Mouse (Mus musculus): ENCODE measurements around the gene Phf19. TPM values are rescaled to one million over a fixed set of nuclear protein-coding genes. Genes with fewer than 3 reads are reported as not detected.

Phf19 gene
- polyA plus RNA-seq, 1 experiment = not detected

GRCm38 (mm10) chr2:34893950-34894349, 19.9 kb downstream of the Phf19 start:
- WGBS = 80% methylated on average over 5 of the region's 5 CpGs
- Histone ChIP-seq H3K4me1 (ENCODE audit: control insufficient read depth, insufficient read depth, low read length) (no peaks in the 10 kb centered on the region), H3K4me3 (ENCODE audit: insufficient read depth, low read depth, low read length) (no peak overlapping the region), H3K27ac (ENCODE audit: insufficient read depth, low read depth, low read length) (no peak overlapping the region)
- no peak for TF ChIP-seq CTCF (IDR thresholded peaks at IDR 0.05; ENCODE audit: insufficient read depth, low read depth, low read length)
- TF ChIP-seq POLR2A (IDR thresholded peaks at IDR 0.05; ENCODE audit: insufficient read depth, low read depth, low read length) = no peak

- WGBS = 66% methylated on average over 2 of the region's 2 CpGs
- Histone ChIP-seq H3K4me3 (ENCODE audit: insufficient read depth, low read depth, low read length) (no peak overlapping the region), H3K4me1 (ENCODE audit: control insufficient read depth, insufficient read depth, low read length) (no peaks in the 10 kb centered on the region), H3K27ac (ENCODE audit: insufficient read depth, low read depth, low read length) (no peak overlapping the region)
- no peak for TF ChIP-seq CTCF (IDR thresholded peaks at IDR 0.05; ENCODE audit: insufficient read depth, low read depth, low read length)
- TF ChIP-seq POLR2A (IDR thresholded peaks at IDR 0.05; ENCODE audit: insufficient read depth, low read depth, low read length) = no peak
Measured at GRCm38 (mm10) chr2:34884186-34884585, 29.6 kb downstream of the Phf19 start.

GRCm38 (mm10) chr2:34883190-34883589, 30.6 kb downstream of the Phf19 start:
- 78% methylated on average over 5 of the region's 5 CpGs for WGBS

GRCm38 (mm10) chr2:34882757-34883156, 31.1 kb downstream of the Phf19 start:
- H3K4me1 ChIP-seq (ENCODE audit: control insufficient read depth, insufficient read depth, low read length) = no peaks in the 10 kb centered on the region
- TF ChIP-seq CTCF (IDR thresholded peaks at IDR 0.05; ENCODE audit: insufficient read depth, low read depth, low read length) = no peak
- no peak for TF ChIP-seq POLR2A (IDR thresholded peaks at IDR 0.05; ENCODE audit: insufficient read depth, low read depth, low read length)
- no peak overlapping the region for H3K4me3 ChIP-seq (ENCODE audit: insufficient read depth, low read depth, low read length)
- 97% methylated on average over 2 of the region's 2 CpGs for WGBS
- H3K27ac ChIP-seq (ENCODE audit: insufficient read depth, low read depth, low read length) = no peak overlapping the region

More at GRCm38 (mm10) chr2:34883190-34883589, 30.6 kb downstream of the Phf19 start:
- Histone ChIP-seq H3K27ac (ENCODE audit: insufficient read depth, low read depth, low read length) (no peak overlapping the region), H3K4me1 (ENCODE audit: control insufficient read depth, insufficient read depth, low read length) (no peaks in the 10 kb centered on the region), H3K4me3 (ENCODE audit: insufficient read depth, low read depth, low read length) (no peak overlapping the region)
- no peak for TF ChIP-seq CTCF (IDR thresholded peaks at IDR 0.05; ENCODE audit: insufficient read depth, low read depth, low read length)
- TF ChIP-seq POLR2A (IDR thresholded peaks at IDR 0.05; ENCODE audit: insufficient read depth, low read depth, low read length) = no peak

- 89% methylated on average over 10 of the region's 10 CpGs for WGBS
- Histone ChIP-seq H3K27ac (ENCODE audit: insufficient read depth, low read depth, low read length) (no peak overlapping the region), H3K4me3 (ENCODE audit: insufficient read depth, low read depth, low read length) (no peak overlapping the region), H3K4me1 (ENCODE audit: control insufficient read depth, insufficient read depth, low read length) (no peaks in the 10 kb centered on the region)
- TF ChIP-seq CTCF (IDR thresholded peaks at IDR 0.05; ENCODE audit: insufficient read depth, low read depth, low read length) = no peak
- no peak for TF ChIP-seq POLR2A (IDR thresholded peaks at IDR 0.05; ENCODE audit: insufficient read depth, low read depth, low read length)
Measured at GRCm38 (mm10) chr2:34880054-34880453, 33.8 kb downstream of the Phf19 start.

- Histone ChIP-seq H3K27ac (ENCODE audit: insufficient read depth, low read depth, low read length) (no peak within 1 kb of the TSS), H3K4me1 (ENCODE audit: control insufficient read depth, insufficient read depth, low read length) (no peaks in the 10 kb centered on the region), H3K4me3 (ENCODE audit: insufficient read depth, low read depth, low read length) (no peak within 1 kb of the TSS)
- WGBS = 18% methylated on average over 8 of the region's 8 CpGs
- TF ChIP-seq CTCF (IDR thresholded peaks at IDR 0.05; ENCODE audit: insufficient read depth, low read depth, low read length) (no peak), POLR2A (IDR thresholded peaks at IDR 0.05; ENCODE audit: insufficient read depth, low read depth, low read length) (no peak)
Measured at GRCm38 (mm10) chr2:34874816-34875345, 38.9 kb downstream of the Phf19 start, which contains the start of gene Psmd5. Gene Psmd5, minus strand, starts transcription at chr2:34874968.

GRCm38 (mm10) chr2:34874271-34874670, 39.6 kb downstream of the Phf19 start, which contains the start of gene Cutal:
Gene Cutal, plus strand, starts transcription at chr2:34874396.
- WGBS = 9% methylated on average over 14 of the region's 14 CpGs
- TF ChIP-seq CTCF (IDR thresholded peaks at IDR 0.05; ENCODE audit: insufficient read depth, low read depth, low read length) = no peak
- no peak for TF ChIP-seq POLR2A (IDR thresholded peaks at IDR 0.05; ENCODE audit: insufficient read depth, low read depth, low read length)
- Histone ChIP-seq H3K4me1 (ENCODE audit: control insufficient read depth, insufficient read depth, low read length) (0 out of 2 replicates have a peak, but pooled peaks cover 2% of the 10 kb centered on the region), H3K4me3 (ENCODE audit: insufficient read depth, low read depth, low read length) (no peak within 1 kb of the TSS), H3K27ac (ENCODE audit: insufficient read depth, low read depth, low read length) (no peak within 1 kb of the TSS)

- TF ChIP-seq CTCF (IDR thresholded peaks at IDR 0.05; ENCODE audit: insufficient read depth, low read depth, low read length) (no peak), POLR2A (IDR thresholded peaks at IDR 0.05; ENCODE audit: insufficient read depth, low read depth, low read length) (peak; percentile 93)
- Histone ChIP-seq H3K4me3 (ENCODE audit: insufficient read depth, low read depth, low read length) (peak overlapping the region; percentile 66), H3K4me1 (ENCODE audit: control insufficient read depth, insufficient read depth, low read length) (peaks cover 4% of the 10 kb centered on the region; the same call in 1 of the 2 replicates), H3K27ac (ENCODE audit: insufficient read depth, low read depth, low read length) (peak overlapping the region; percentile 93)
- WGBS = under 1% methylated on average over 67 of the region's 67 CpGs
Measured at GRCm38 (mm10) chr2:34870520-34871474, 43.0 kb downstream of the Phf19 start.

- no peak overlapping the region for H3K27ac ChIP-seq (ENCODE audit: insufficient read depth, low read depth, low read length)
- peaks cover 4% of the 10 kb centered on the region; the same call in 1 of the 2 replicates for H3K4me1 ChIP-seq (ENCODE audit: control insufficient read depth, insufficient read depth, low read length)
- no peak overlapping the region for H3K4me3 ChIP-seq (ENCODE audit: insufficient read depth, low read depth, low read length)
- WGBS = 22% methylated on average over 5 of the region's 5 CpGs
- no peak for TF ChIP-seq POLR2A (IDR thresholded peaks at IDR 0.05; ENCODE audit: insufficient read depth, low read depth, low read length)
- no peak for TF ChIP-seq CTCF (IDR thresholded peaks at IDR 0.05; ENCODE audit: insufficient read depth, low read depth, low read length)
Measured at GRCm38 (mm10) chr2:34869680-34870079, 44.1 kb downstream of the Phf19 start.

Measured in olfactory bulb, adult 2 months (tissue).